Mouse (Mus musculus): Measurements from ENCODE around the gene Tspoap1.

- TF ChIP-seq POLR2A (IDR thresholded peaks at IDR 0.05; ENCODE audit: control insufficient read depth, extremely low read depth, insufficient read depth, low read length, poor library complexity) (no peak), CTCF (IDR thresholded peaks at IDR 0.05; ENCODE audit: borderline replicate concordance, control insufficient read depth, extremely low read depth, insufficient read depth, low read length, poor library complexity) (peak; percentile 79; the same call in 1 of the 2 replicates)
These were observed 40.0 kb upstream of the Tspoap1 start for GRCm38 (mm10) chr11:87720324-87720723.
